Mouse (Mus musculus) cerebellum, adult 2 months (tissue): Measurements from ENCODE around the gene Sh3rf3. TPM values are rescaled to one million over a fixed set of nuclear protein-coding genes. Genes with fewer than 3 reads are reported as not detected.

ENCODE experiments used
- DNase-seq, 2 experiments: peaks; one replicate each; pipeline ENCODE4 v3.0.0; 2021
- H3K27ac ChIP-seq: fragments of 200-500 bp; 2 replicates; pipeline ENCODE4 v1.5.1; 2012; ENCODE audit warnings: low read length, control low read depth, inconsistent platforms; ENCODE audit not compliant: insufficient read depth
- H3K27me3 ChIP-seq: fragments of 200-500 bp; 2 replicates; pipeline ENCODE4 v1.6.1; 2012; ENCODE audit warnings: inconsistent platforms, mild to moderate bottlenecking, low read length, moderate library complexity; ENCODE audit not compliant: control insufficient read depth, insufficient read depth
- H3K4me1 ChIP-seq: fragments of 200-500 bp; 2 replicates; pipeline ENCODE4 v1.6.1; 2011; ENCODE audit warnings: low read length; ENCODE audit not compliant: control insufficient read depth, insufficient read depth
- H3K4me3 ChIP-seq: fragments of 200-500 bp; replicated peaks from 2 replicates; pipeline ENCODE3; 2011; ENCODE audit warnings: mild to moderate bottlenecking, low read depth, low read length, control low read depth; ENCODE audit not compliant: insufficient read depth
- CTCF ChIP-seq: fragments of 200-500 bp; IDR thresholded peaks from 2 replicates; pipeline ENCODE4 v1.5.1; 2011; ENCODE audit warnings: low read depth, mild to moderate bottlenecking, control low read depth, low read length, moderate library complexity, borderline replicate concordance; ENCODE audit not compliant: insufficient read depth
- POLR2A ChIP-seq: fragments of 200-500 bp; IDR thresholded peaks from 2 replicates; pipeline ENCODE4 v1.6.1; 2011; ENCODE audit warnings: low read length, control low read depth, borderline replicate concordance; ENCODE audit not compliant: insufficient read depth
- WGBS: fragments of 180-500 bp; shearing (Covaris S2); methylation state at CpG from one replicate; pipeline ENCODE4 v1.1.7; 2018; 5-methylcytosine and 5-hydroxymethylcytosine counted together
- polyA plus RNA-seq: library from polyadenylated mRNA; depleted of rRNA; stranded (reverse); fragments of >200 nt; gene quantifications from 2 replicates; pipeline ENCODE4 v1.2.3, GENCODE M21; 2012; rRNA removed

The Sh3rf3 gene
- polyA plus RNA-seq, 1 experiment: 2.8 TPM

DNA sequence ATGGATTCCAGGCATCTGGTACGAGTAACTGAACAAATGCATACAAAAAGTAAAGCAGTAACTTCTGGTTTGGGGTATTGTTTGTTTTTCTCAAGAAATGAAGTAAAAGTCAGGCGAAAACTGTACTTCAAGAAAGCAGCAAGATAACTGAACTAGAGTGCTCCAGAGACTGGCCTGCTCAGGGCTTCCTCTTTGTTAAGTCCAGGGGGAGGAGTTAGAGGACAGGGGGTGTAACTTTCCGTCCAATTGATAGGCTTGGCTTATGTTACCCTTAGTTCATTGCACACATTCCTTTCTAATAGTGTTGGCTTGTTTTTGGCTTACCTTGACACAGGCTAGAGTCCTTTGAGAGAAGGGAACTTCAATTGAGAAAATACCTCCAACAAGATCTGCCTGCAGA, 345.5 kb downstream of the Sh3rf3 start:
- no peak overlapping the region for H3K4me3 ChIP-seq
- TF ChIP-seq CTCF (no peak), POLR2A (no peak)
- H3K27me3 ChIP-seq: no peaks in the 10 kb centered on the region
- no peak overlapping the region for H3K27ac ChIP-seq
- WGBS: 92% methylated on average over 3 of the region's 3 CpGs
- no peak for DNase-seq
- no peaks in the 10 kb centered on the region for H3K4me1 ChIP-seq

DNA sequence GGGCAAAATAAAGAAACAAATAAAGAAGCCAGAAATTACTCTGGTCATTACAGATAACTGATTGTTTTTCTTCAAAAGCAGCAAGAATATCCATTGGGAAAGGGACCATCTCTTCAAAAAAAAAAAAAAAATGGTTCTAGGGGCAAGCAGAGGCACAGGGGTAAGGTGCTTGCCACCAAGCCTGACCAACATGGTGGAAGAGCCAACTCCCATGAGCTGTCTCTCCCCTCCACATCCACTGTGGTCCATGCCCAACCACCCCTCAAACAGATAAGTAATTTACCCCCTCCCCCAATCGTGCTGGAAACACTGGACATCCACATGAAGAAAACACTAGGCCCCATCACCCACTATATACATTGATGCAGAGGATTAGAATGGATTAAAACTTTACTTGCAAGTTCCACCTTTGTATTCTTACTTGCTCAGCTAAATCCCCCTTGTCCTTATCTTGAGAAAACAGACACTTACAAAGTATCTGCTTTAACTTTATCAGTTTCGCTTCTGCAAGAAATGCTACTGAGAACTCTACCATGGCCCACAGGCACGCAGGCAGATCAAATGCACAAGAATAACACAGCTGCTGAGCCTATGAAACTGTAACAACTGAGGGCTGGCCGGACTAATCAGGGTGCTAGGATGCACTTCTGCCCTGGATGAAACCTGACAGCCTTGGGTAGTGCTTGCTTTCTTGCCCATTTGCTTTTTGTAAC, 349.2 kb downstream of the Sh3rf3 start:
- Histone ChIP-seq H3K27ac (no peak overlapping the region), H3K4me3 (no peak overlapping the region), H3K27me3 (no peaks in the 10 kb centered on the region), H3K4me1 (no peaks in the 10 kb centered on the region)
- DNase-seq: no peak
- WGBS: 77% methylated on average over 4 of the region's 4 CpGs
- no peak for TF ChIP-seq POLR2A
- TF ChIP-seq CTCF: no peak

DNA sequence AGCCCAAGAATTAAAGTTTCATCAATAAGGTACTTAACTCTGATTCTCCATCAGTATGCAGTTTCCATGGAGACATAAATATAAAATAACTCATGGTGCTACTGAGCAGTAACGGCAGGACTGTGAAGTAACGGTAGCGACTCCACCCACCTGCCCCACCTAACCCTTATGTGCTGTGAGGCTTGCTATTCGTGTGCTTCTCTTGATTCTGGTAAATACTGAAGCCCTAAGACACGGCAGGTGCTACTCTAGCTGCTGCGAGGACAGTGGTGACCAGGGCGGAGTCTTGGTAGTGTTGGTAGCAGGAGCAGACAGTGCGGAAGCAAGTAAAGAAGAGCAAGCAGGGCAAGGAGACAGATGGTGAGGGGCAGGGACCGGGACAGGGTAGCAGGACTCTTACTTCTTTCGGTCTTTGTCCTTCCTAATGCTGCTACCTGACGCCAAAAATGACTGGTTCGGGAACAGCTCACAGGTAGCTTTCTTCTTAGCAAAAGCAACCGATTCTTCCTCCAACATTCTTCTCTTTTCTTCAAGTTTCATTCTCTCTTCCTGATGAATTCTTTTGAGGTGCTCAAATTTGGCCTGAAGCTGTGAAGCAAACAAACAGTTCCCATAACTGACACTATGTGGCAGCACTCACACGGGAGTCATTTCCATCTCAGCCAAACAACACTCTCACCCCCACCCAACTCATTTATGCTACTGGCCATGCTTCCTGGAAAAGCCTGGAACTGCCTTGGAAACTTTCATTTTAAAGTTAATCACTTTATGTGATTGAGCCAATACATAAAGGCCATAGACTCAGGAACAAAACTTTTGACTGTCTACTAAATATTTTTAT, 353.2 kb downstream of the Sh3rf3 start:
- Histone ChIP-seq H3K4me3 (no peak overlapping the region), H3K27ac (no peak overlapping the region), H3K4me1 (no peaks in the 10 kb centered on the region), H3K27me3 (no peaks in the 10 kb centered on the region)
- no peak for TF ChIP-seq POLR2A
- peak; percentile 77 for TF ChIP-seq CTCF
- DNase-seq: peak; percentile 30 to 37
- 71% methylated on average over 14 of the region's 14 CpGs for WGBS

DNA sequence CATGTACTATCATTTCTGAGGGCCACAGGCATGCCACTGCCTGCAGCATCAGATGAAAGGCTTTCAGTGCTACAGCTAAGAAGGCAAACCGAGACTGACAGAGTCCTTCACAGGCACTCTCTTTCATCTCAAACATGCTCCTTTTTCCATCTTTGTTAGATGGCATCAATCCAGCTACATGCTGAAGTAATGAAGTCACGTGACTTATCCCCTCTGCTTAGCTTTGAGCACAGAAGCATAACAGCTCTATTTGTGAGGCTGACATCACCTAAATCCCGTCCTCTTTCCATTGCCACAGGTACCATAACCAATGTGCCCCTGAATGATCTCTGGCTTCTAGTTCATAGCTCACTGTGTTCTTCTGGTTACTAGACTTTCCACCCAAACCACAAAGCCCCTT, 357.9 kb downstream of the Sh3rf3 start:
- H3K27me3 ChIP-seq: no peaks in the 10 kb centered on the region
- no peak overlapping the region for H3K27ac ChIP-seq
- H3K4me3 ChIP-seq: no peak overlapping the region
- DNase-seq: no peak
- TF ChIP-seq POLR2A (no peak), CTCF (no peak)
- 40% methylated on average over 3 of the region's 3 CpGs for WGBS
- H3K4me1 ChIP-seq: no peaks in the 10 kb centered on the region

DNA sequence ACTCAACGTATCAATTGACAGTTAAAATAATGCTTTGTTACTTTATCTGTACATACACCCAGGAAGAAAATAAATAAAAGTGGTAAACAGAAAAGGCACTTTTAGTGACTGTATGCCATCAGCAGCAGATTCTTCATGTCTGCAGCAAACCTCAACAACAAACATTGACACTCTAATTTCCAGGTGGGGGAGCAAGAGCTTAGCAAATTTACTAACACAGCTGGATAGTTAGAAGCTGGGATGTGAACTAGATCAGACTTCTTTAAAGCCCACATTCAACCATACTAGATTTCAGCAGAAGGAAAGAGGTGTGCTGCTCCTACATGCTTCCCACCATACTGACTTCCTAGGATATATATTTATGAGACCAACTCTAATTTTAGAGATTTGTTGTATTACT, 359.4 kb downstream of the Sh3rf3 start:
- TF ChIP-seq CTCF: no peak
- no peak for DNase-seq
- 97% methylated on average over 1 of the region's 1 CpGs for WGBS
- no peaks in the 10 kb centered on the region for H3K27me3 ChIP-seq
- H3K4me1 ChIP-seq: no peaks in the 10 kb centered on the region
- H3K27ac ChIP-seq: no peak overlapping the region
- no peak overlapping the region for H3K4me3 ChIP-seq

DNA sequence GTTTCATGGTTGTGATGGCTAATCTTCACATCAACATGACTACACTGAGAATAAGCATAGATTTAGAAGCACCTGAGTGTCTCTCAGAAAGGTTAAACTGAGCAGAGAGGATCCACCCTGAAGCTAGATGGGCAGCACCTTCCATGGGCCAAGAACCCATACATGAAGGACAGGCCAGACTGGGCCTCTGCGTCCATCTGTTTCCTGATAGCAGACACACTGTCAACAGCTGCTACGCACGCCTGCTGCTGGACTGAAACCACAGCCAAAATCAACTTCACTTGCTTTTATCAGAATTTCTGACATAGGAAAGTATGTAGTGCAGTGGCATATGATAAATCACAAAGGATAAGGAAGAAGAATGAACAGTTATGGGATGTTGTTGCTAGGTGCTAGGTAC, 366.5 kb downstream of the Sh3rf3 start:
- no peaks in the 10 kb centered on the region for H3K4me1 ChIP-seq
- no peak for TF ChIP-seq POLR2A
- no peak for TF ChIP-seq CTCF
- H3K4me3 ChIP-seq: no peak overlapping the region
- DNase-seq: no peak
- H3K27ac ChIP-seq: no peak overlapping the region
- WGBS: 37% methylated on average over 3 of the region's 3 CpGs
- H3K27me3 ChIP-seq: no peaks in the 10 kb centered on the region

DNA sequence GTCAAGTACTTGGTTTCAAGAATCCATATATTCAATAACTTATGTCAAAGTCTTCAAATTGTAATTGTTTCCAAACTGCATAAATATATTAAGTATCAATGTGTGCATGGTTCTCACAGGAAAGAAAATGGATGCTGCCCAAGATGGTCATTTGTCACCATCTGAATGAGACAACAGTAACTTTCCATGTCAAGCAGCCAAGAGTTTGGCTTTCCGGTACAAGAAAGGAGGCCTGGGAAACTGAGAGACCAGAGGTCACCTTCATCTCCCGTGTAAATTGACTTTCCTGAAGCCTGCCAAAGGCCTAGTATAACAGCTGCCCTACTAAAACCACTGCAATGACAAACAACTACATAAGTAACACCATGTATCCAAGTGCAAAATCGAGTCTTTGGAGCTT, 369.1 kb downstream of the Sh3rf3 start:
- H3K4me3 ChIP-seq: no peak overlapping the region
- no peak for DNase-seq
- no peak overlapping the region for H3K27ac ChIP-seq
- no peak for TF ChIP-seq POLR2A
- no peak for TF ChIP-seq CTCF
- no peaks in the 10 kb centered on the region for H3K4me1 ChIP-seq
- no peaks in the 10 kb centered on the region for H3K27me3 ChIP-seq
- 45% methylated on average over 3 of the region's 3 CpGs for WGBS

Other genes with a start within 250 kb of the Sh3rf3 start
- 0.08 and 0.13 TPM in 2 replicates for gene Edar, start 137.7 kb upstream of the Sh3rf3 start, polyA plus RNA-seq
- gene Gm17542, start 95.1 kb upstream of the Sh3rf3 start, polyA plus RNA-seq: not detected in 2 replicates